Mouse (Mus musculus) adrenal gland, postnatal 36 days (tissue): ENCODE measurements around the gene Zbtb14. TPM values are rescaled to one million over a fixed set of nuclear protein-coding genes. Genes with fewer than 3 reads are reported as not detected.

Source experiments
- DNase-seq, 2 experiments: peaks; one replicate each; pipeline ENCODE4 v3.0.0; 2021; ENCODE audit warnings: mixed read lengths in 1 of 2
- total RNA-seq, 2 experiments: library from RNA; stranded (reverse); gene quantifications; 2 replicates each; pipeline ENCODE4 v1.2.3; 2021

Gene Zbtb14
- total RNA-seq, 2 experiments from 2014 or later = 14.5 to 17.4 TPM

GRCm38 (mm10) chr17:69439571-69440480 is 57.0 kb downstream of the Zbtb14 start:
- DNase-seq = peak; percentile 2 to 11

Other genes with a start within 250 kb of the Zbtb14 start
- not detected for gene Akain1, start 56.3 kb downstream of the Zbtb14 start, total RNA-seq